In the genomic region with DNA sequence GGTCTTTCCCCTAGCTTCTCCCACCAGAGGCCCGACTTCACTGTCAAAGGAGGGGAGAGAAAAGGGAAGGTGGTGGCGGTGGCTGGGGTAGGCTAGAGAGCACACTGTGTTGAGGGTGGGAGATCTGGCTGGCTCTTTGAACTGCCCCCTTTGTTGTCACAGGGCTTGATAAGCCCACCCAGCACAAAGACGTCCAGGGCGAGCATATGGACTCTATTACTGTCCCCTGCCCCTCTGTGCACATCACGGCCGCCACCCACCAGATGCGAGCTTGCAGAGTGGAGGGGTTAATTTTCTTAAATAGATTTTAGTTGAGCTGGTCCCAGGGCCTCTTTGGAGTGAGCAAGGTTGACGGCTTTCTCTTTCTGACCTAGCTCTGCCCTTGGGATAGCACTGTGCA, we compare ENCODE assay signal across 27 mouse cellular contexts.
A peak's percentile ranks its signal among the peaks of the same experiment; 100 is the strongest.
DNase-seq lines count a peak whose midpoint lies in the region; ATAC-seq lines count a peak whose summit lies in the region.
"Had no signal": no experiment of that assay in that cellular context is flagged by ENCODE, and none has a peak within 500 bp of the region (broad histone marks: within the 10 kb centered on the region; RNA-seq: fewer than 3 reads in every experiment).

No protein-coding gene starts in this region.

- WGBS in forebrain, embryonic 10.5 days = 54% methylated on average over 8 of the region's 8 CpGs
- 82% methylated on average over 8 of the region's 8 CpGs for WGBS in forebrain, embryonic 14.5 days
- whole genome bisulfite sequencing in kidney, embryonic 14.5 days = 60% methylated on average over 8 of the region's 8 CpGs
- WGBS in embryonic facial prominence, embryonic 10.5 days = 35% methylated on average over 8 of the region's 8 CpGs
- WGBS in embryonic facial prominence, embryonic 11.5 days = 33% methylated on average over 8 of the region's 8 CpGs

- H3K4me2 ChIP-seq in forebrain, embryonic 14.5 days (ENCODE audit: low read length) = no peak overlapping the region
- no peak overlapping the region for H3K4me2 ChIP-seq in kidney, embryonic 14.5 days (replicated peaks; ENCODE audit: low read depth, low read length)
- no peak overlapping the region for H3K4me2 ChIP-seq in embryonic facial prominence, embryonic 11.5 days (ENCODE audit: low read depth, low read length)
- H3K4me2 ChIP-seq: embryonic facial prominence, embryonic 13.5 days; forebrain, embryonic 13.5 days; heart, embryonic 13.5 days; hindbrain, embryonic 14.5 days had no signal

- peaks cover 88% of the 10 kb centered on the region for H3K27me3 ChIP-seq in forebrain, embryonic 10.5 days (ENCODE audit: poor library complexity, severe bottlenecking)
- no peaks in the 10 kb centered on the region for H3K27me3 ChIP-seq in forebrain, embryonic 14.5 days (replicated peaks; ENCODE audit: control insufficient read depth, insufficient read depth, low read length)
- no peaks in the 10 kb centered on the region for H3K27me3 ChIP-seq in kidney, embryonic 14.5 days (ENCODE audit: control insufficient read depth, insufficient read depth, low read length)
- H3K27me3 ChIP-seq in embryonic facial prominence, embryonic 10.5 days (replicated peaks; ENCODE audit: low read depth, poor library complexity, severe bottlenecking) = peaks cover 78% of the 10 kb centered on the region
- H3K27me3 ChIP-seq in embryonic facial prominence, embryonic 11.5 days (ENCODE audit: control insufficient read depth, insufficient read depth, low read length) = no peaks in the 10 kb centered on the region

- no peaks in the 10 kb centered on the region for H3K36me3 ChIP-seq in forebrain, embryonic 10.5 days (replicated peaks)
- H3K36me3 ChIP-seq in forebrain, embryonic 14.5 days (ENCODE audit: control insufficient read depth, insufficient read depth, low read length) = no peaks in the 10 kb centered on the region
- no peaks in the 10 kb centered on the region for H3K36me3 ChIP-seq in kidney, embryonic 14.5 days (ENCODE audit: control insufficient read depth, insufficient read depth, low read length)
- no peaks in the 10 kb centered on the region for H3K36me3 ChIP-seq in embryonic facial prominence, embryonic 10.5 days (replicated peaks)
- H3K36me3 ChIP-seq in embryonic facial prominence, embryonic 11.5 days (replicated peaks; ENCODE audit: control insufficient read depth, insufficient read depth, low read depth, low read length) = no peaks in the 10 kb centered on the region
- H3K36me3 ChIP-seq: embryonic facial prominence, embryonic 13.5 days; heart, embryonic 13.5 days had no signal

- no peak overlapping the region for H3K9ac ChIP-seq in forebrain, embryonic 14.5 days (ENCODE audit: low read length)
- H3K9ac ChIP-seq in kidney, embryonic 14.5 days (ENCODE audit: low read depth, low read length) = no peak overlapping the region
- H3K9ac ChIP-seq in embryonic facial prominence, embryonic 11.5 days (replicated peaks; ENCODE audit: low read length) = no peak overlapping the region
- H3K9ac ChIP-seq: embryonic facial prominence, embryonic 13.5 days; forebrain, embryonic 13.5 days; forebrain, postnatal 0 days; heart, embryonic 13.5 days; hindbrain, embryonic 14.5 days had no signal

- ATAC-seq in forebrain, embryonic 14.5 days = no peak
- no peak for ATAC-seq in kidney, embryonic 14.5 days (ENCODE audit: low FRiP score, low TSS enrichment)
- ATAC-seq in embryonic facial prominence, embryonic 11.5 days (replicated peaks; ENCODE audit: insufficient number of reproducible peaks, low FRiP score, low TSS enrichment, low read depth) = no peak
- ATAC-seq: activated CD4-positive, CD25-positive, alpha-beta regulatory T cell, adult 4 months; CD4-positive, CD25-positive, alpha-beta regulatory T cell, adult 4 months; forebrain, embryonic 13.5 days; forebrain, postnatal 0 days; hindbrain, postnatal 0 days; inflammation-experienced regulatory T-cells, adult 6 months; intestine, embryonic 16.5 days had no signal

- H3K27ac ChIP-seq in forebrain, embryonic 10.5 days = peak overlapping the region; percentile 60
- no peak overlapping the region for H3K27ac ChIP-seq in forebrain, embryonic 14.5 days (ENCODE audit: low read depth, low read length)
- peak overlapping the region; percentile 52; the same call in 1 of the 2 replicates for H3K27ac ChIP-seq in kidney, embryonic 14.5 days (ENCODE audit: low read depth, low read length)
- peak overlapping the region; percentile 79 for H3K27ac ChIP-seq in embryonic facial prominence, embryonic 10.5 days (replicated peaks)
- H3K27ac ChIP-seq in embryonic facial prominence, embryonic 11.5 days (replicated peaks; ENCODE audit: low read depth, low read length) = no peak overlapping the region
- H3K27ac ChIP-seq: embryonic facial prominence, embryonic 13.5 days; forebrain, embryonic 13.5 days; heart, embryonic 13.5 days; hindbrain, embryonic 14.5 days; hindbrain, postnatal 0 days had no signal

- H3K9me3 ChIP-seq in forebrain, embryonic 10.5 days = 0 out of 2 replicates have a peak, but pooled peaks cover 5% of the 10 kb centered on the region
- H3K9me3 ChIP-seq in forebrain, embryonic 14.5 days (replicated peaks; ENCODE audit: control insufficient read depth, low read length) = no peaks in the 10 kb centered on the region
- H3K9me3 ChIP-seq in kidney, embryonic 14.5 days (ENCODE audit: control insufficient read depth, low read length) = no peaks in the 10 kb centered on the region
- peaks cover 4% of the 10 kb centered on the region; the same call in 1 of the 2 replicates for H3K9me3 ChIP-seq in embryonic facial prominence, embryonic 10.5 days
- no peaks in the 10 kb centered on the region for H3K9me3 ChIP-seq in embryonic facial prominence, embryonic 11.5 days (replicated peaks; ENCODE audit: control insufficient read depth, low read length)
- H3K9me3 ChIP-seq: forebrain, embryonic 13.5 days; heart, embryonic 13.5 days had no signal

- H3K4me3 ChIP-seq in forebrain, embryonic 10.5 days = no peak overlapping the region
- no peak overlapping the region for H3K4me3 ChIP-seq in forebrain, embryonic 14.5 days (ENCODE audit: low read depth, low read length)
- no peak overlapping the region for H3K4me3 ChIP-seq in kidney, embryonic 14.5 days (ENCODE audit: low read length)
- 0 out of 2 replicates have a peak overlapping the region, but pooled peaks have one; percentile 8 for H3K4me3 ChIP-seq in embryonic facial prominence, embryonic 10.5 days
- no peak overlapping the region for H3K4me3 ChIP-seq in embryonic facial prominence, embryonic 11.5 days (ENCODE audit: low read depth, low read length)
- H3K4me3 ChIP-seq: embryonic facial prominence, embryonic 13.5 days; erythroblast, embryonic 14.5 days; forebrain, embryonic 13.5 days; heart, embryonic 13.5 days had no signal

- peaks cover 46% of the 10 kb centered on the region for H3K4me1 ChIP-seq in forebrain, embryonic 10.5 days
- H3K4me1 ChIP-seq in forebrain, embryonic 14.5 days (ENCODE audit: control insufficient read depth, insufficient read depth, low read length) = no peaks in the 10 kb centered on the region
- peaks cover 44% of the 10 kb centered on the region for H3K4me1 ChIP-seq in kidney, embryonic 14.5 days (ENCODE audit: control insufficient read depth, insufficient read depth, low read length)
- peaks cover 63% of the 10 kb centered on the region for H3K4me1 ChIP-seq in embryonic facial prominence, embryonic 10.5 days
- peaks cover 18% of the 10 kb centered on the region for H3K4me1 ChIP-seq in embryonic facial prominence, embryonic 11.5 days (ENCODE audit: control insufficient read depth, insufficient read depth, low read length)

- DNase-seq in forebrain, embryonic 10.5 days (ENCODE audit: extremely low spot score, low spot score) = no peak
- no peak for DNase-seq in forebrain, embryonic 14.5 days (ENCODE audit: low spot score)
- no peak for DNase-seq in kidney, postnatal 14 days
- DNase-seq in embryonic facial prominence, embryonic 10.5 days (ENCODE audit: low spot score) = peak; percentile 77
- peak; percentile 62 for DNase-seq in embryonic facial prominence, embryonic 11.5 days (ENCODE audit: low spot score)
- no peak for DNase-seq in layer of hippocampus, postnatal 36 days
- DNase-seq: adrenal gland, adult 8-10 months; adrenal gland, postnatal 25 days; cerebellum, adult 11-12 months; cerebellum, adult 8-10 months; cerebellum, postnatal 10 days; cerebellum, postnatal 36 days; forebrain, postnatal 0 days; gastrocnemius, postnatal 25 days; heart, adult 18-20 months; kidney, adult 18-20 months had no signal

Comparison
In these comparisons a context has a peak if more than half of its experiments do, and no peak if none do; other contexts are left out.
1. H3K27ac ChIP-seq: peak in forebrain, embryonic 10.5 days (single experiment), kidney, embryonic 14.5 days (single experiment) and embryonic facial prominence, embryonic 10.5 days (single experiment); none in forebrain, embryonic 14.5 days (single experiment) and embryonic facial prominence, embryonic 11.5 days (single experiment).
2. DNase-seq: peak in embryonic facial prominence, embryonic 10.5 days (single experiment) and embryonic facial prominence, embryonic 11.5 days (single experiment); none in forebrain, embryonic 10.5 days (single experiment), forebrain, embryonic 14.5 days (single experiment), kidney, postnatal 14 days (single experiment) and layer of hippocampus, postnatal 36 days (0 of 2).